Mouse (Mus musculus): Measurements from ENCODE around the gene Pmm1.
"Not testable (repeated sequence)": the region's sequence is repeated elsewhere in the genome, so short reads cannot be mapped to it uniquely, and the experiment has no call there.

- not testable (repeated sequence) for TF ChIP-seq CTCF (IDR thresholded peaks at IDR 0.05; ENCODE audit: control insufficient read depth, insufficient read depth, insufficient read length); MYOG (IDR thresholded peaks at IDR 0.05; ENCODE audit: control insufficient read depth, extremely low read depth, insufficient read length); MAX (IDR thresholded peaks at IDR 0.05); USF1 (IDR thresholded peaks at IDR 0.05; ENCODE audit: low read depth); CEBPB (IDR thresholded peaks at IDR 0.05; ENCODE audit: low read depth)
Measured at GRCm38 (mm10) chr15:81975156-81975555, 14.4 kb upstream of the Pmm1 start.

Data from C2C12 (cell line).